ENCODE assay signal across 23 mouse cellular contexts in the genomic region with DNA sequence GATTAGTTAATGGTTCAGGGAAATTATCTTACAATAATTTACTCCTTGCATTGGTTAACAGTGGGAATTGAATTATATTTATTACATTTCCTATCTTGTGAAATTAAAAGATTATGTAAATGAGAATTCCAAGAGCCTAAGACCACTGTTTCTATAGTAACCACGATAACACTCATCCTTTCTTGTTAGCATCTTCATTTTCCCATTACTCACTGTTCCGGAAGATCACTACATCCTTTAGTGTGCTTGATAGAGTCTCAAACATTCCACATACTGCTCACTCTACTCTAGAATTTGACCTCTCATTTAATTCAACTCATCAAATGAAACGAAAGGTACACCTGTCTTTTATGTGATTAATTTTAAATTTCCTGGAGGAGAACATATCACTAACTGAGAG.
DNase-seq lines count a peak whose midpoint lies in the region; ATAC-seq and TF ChIP-seq lines count a peak whose summit lies in the region.
"Had no signal": no experiment of that assay in that cellular context is flagged by ENCODE, and none has a peak within 500 bp of the region (broad histone marks: within the 10 kb centered on the region; RNA-seq: fewer than 3 reads in every experiment).

No protein-coding gene starts in this region.

- ATAC-seq in forebrain, postnatal 0 days, result peak; percentile 71; the same call in 1 of the 2 replicates
- no peak for ATAC-seq in forebrain, embryonic 16.5 days
- ATAC-seq in midbrain, embryonic 15.5 days (replicated peaks), result peak; percentile 75; the same call in 1 of the 2 replicates
- ATAC-seq in midbrain, embryonic 11.5 days (ENCODE audit: low FRiP score), result no peak
- ATAC-seq: activated CD4-positive, CD25-positive, alpha-beta regulatory T cell, adult 4 months; forebrain, embryonic 14.5 days had no signal

- no peak overlapping the region for H3K4me3 ChIP-seq in forebrain, postnatal 0 days (ENCODE audit: low read depth, low read length)
- H3K4me3 ChIP-seq in forebrain, embryonic 16.5 days (replicated peaks; ENCODE audit: low read length), result no peak overlapping the region
- H3K4me3 ChIP-seq in layer of hippocampus, adult 2 months, result no peak overlapping the region
- no peak overlapping the region for H3K4me3 ChIP-seq in midbrain, embryonic 15.5 days
- H3K4me3 ChIP-seq in midbrain, embryonic 11.5 days (ENCODE audit: low read depth, low read length), result no peak overlapping the region
- H3K4me3 ChIP-seq: embryonic facial prominence, embryonic 12.5 days; embryonic facial prominence, embryonic 15.5 days; heart, adult 2 months; heart, embryonic 10.5 days; heart, embryonic 13.5 days; hindbrain, embryonic 15.5 days had no signal

- H3K9me3 ChIP-seq in forebrain, postnatal 0 days (ENCODE audit: low read length), result no peaks in the 10 kb centered on the region
- H3K9me3 ChIP-seq in forebrain, embryonic 16.5 days (ENCODE audit: control insufficient read depth, low read length), result no peaks in the 10 kb centered on the region
- no peaks in the 10 kb centered on the region for H3K9me3 ChIP-seq in midbrain, embryonic 15.5 days
- H3K9me3 ChIP-seq in midbrain, embryonic 11.5 days (ENCODE audit: control insufficient read depth, low read length), result no peaks in the 10 kb centered on the region
- H3K9me3 ChIP-seq: embryonic facial prominence, embryonic 12.5 days; embryonic facial prominence, embryonic 15.5 days; heart, embryonic 10.5 days; heart, embryonic 13.5 days; hindbrain, embryonic 15.5 days had no signal

- H3K27ac ChIP-seq in forebrain, postnatal 0 days (ENCODE audit: low read depth, low read length), result no peak overlapping the region
- no peak overlapping the region for H3K27ac ChIP-seq in forebrain, embryonic 16.5 days (ENCODE audit: low read length)
- 0 out of 2 replicates have a peak overlapping the region, but pooled peaks have one; percentile 32 for H3K27ac ChIP-seq in layer of hippocampus, adult 2 months
- peak overlapping the region; percentile 34; the same call in 1 of the 2 replicates for H3K27ac ChIP-seq in midbrain, embryonic 15.5 days
- H3K27ac ChIP-seq in midbrain, embryonic 11.5 days (ENCODE audit: low read depth, low read length), result no peak overlapping the region
- H3K27ac ChIP-seq: embryonic facial prominence, embryonic 12.5 days; embryonic facial prominence, embryonic 15.5 days; heart, adult 2 months; heart, embryonic 10.5 days; heart, embryonic 13.5 days; hindbrain, embryonic 15.5 days had no signal

- 60% methylated on average over 3 of the region's 3 CpGs for WGBS in forebrain, postnatal 0 days
- 74% methylated on average over 3 of the region's 3 CpGs for WGBS in forebrain, embryonic 16.5 days
- WGBS in midbrain, embryonic 15.5 days, result 30% methylated on average over 3 of the region's 3 CpGs
- WGBS in midbrain, embryonic 11.5 days, result 38% methylated on average over 3 of the region's 3 CpGs

- H3K36me3 ChIP-seq in forebrain, postnatal 0 days (ENCODE audit: insufficient read depth), result no peaks in the 10 kb centered on the region
- no peaks in the 10 kb centered on the region for H3K36me3 ChIP-seq in forebrain, embryonic 16.5 days (ENCODE audit: control insufficient read depth, insufficient read depth)
- H3K36me3 ChIP-seq in midbrain, embryonic 15.5 days (replicated peaks), result no peaks in the 10 kb centered on the region
- no peaks in the 10 kb centered on the region for H3K36me3 ChIP-seq in midbrain, embryonic 11.5 days (ENCODE audit: control insufficient read depth, insufficient read depth, low read length)
- H3K36me3 ChIP-seq: embryonic facial prominence, embryonic 12.5 days; embryonic facial prominence, embryonic 15.5 days; heart, embryonic 10.5 days; heart, embryonic 13.5 days; hindbrain, embryonic 15.5 days had no signal

- intact Hi-C loops in heart, postnatal 10 days (cut with DNase I), result no loop called here

- no peaks in the 10 kb centered on the region for H3K4me1 ChIP-seq in forebrain, postnatal 0 days (ENCODE audit: insufficient read depth)
- H3K4me1 ChIP-seq in forebrain, embryonic 16.5 days (replicated peaks; ENCODE audit: control insufficient read depth, insufficient read depth, low read length), result no peaks in the 10 kb centered on the region
- no peaks in the 10 kb centered on the region for H3K4me1 ChIP-seq in midbrain, embryonic 15.5 days
- H3K4me1 ChIP-seq in midbrain, embryonic 11.5 days (ENCODE audit: control insufficient read depth, insufficient read depth, low read length), result 0 out of 2 replicates have a peak, but pooled peaks cover 2% of the 10 kb centered on the region
- H3K4me1 ChIP-seq: embryonic facial prominence, embryonic 12.5 days; embryonic facial prominence, embryonic 15.5 days; heart, embryonic 10.5 days; heart, embryonic 13.5 days; hindbrain, embryonic 15.5 days had no signal

- no peaks in the 10 kb centered on the region for H3K27me3 ChIP-seq in forebrain, postnatal 0 days (ENCODE audit: insufficient read depth, low read length)
- no peaks in the 10 kb centered on the region for H3K27me3 ChIP-seq in forebrain, embryonic 16.5 days (replicated peaks; ENCODE audit: control insufficient read depth, insufficient read depth, low read length)
- H3K27me3 ChIP-seq in midbrain, embryonic 15.5 days (replicated peaks), result no peaks in the 10 kb centered on the region
- no peaks in the 10 kb centered on the region for H3K27me3 ChIP-seq in midbrain, embryonic 11.5 days (ENCODE audit: control insufficient read depth, insufficient read depth, low read length)
- H3K27me3 ChIP-seq: embryonic facial prominence, embryonic 12.5 days; embryonic facial prominence, embryonic 15.5 days; heart, embryonic 13.5 days; hindbrain, embryonic 15.5 days had no signal

- no peak overlapping the region for H3K9ac ChIP-seq in forebrain, postnatal 0 days
- no peak overlapping the region for H3K9ac ChIP-seq in forebrain, embryonic 16.5 days (replicated peaks; ENCODE audit: low read depth, low read length)
- H3K9ac ChIP-seq in midbrain, embryonic 15.5 days, result no peak overlapping the region
- no peak overlapping the region for H3K9ac ChIP-seq in midbrain, embryonic 11.5 days (ENCODE audit: low read length)
- H3K9ac ChIP-seq: embryonic facial prominence, embryonic 12.5 days; embryonic facial prominence, embryonic 15.5 days; heart, embryonic 13.5 days; hindbrain, embryonic 15.5 days had no signal

- no peak for DNase-seq in forebrain, postnatal 0 days
- no peak for DNase-seq in layer of hippocampus, adult 2 months (ENCODE audit: low spot score in 2 of 2)
- DNase-seq in layer of hippocampus, adult 9-11 months, result no peak
- DNase-seq in midbrain, embryonic 11.5 days (ENCODE audit: low spot score, missing footprints), result no peak
- no peak for DNase-seq in heart, postnatal 10 days
- no peak for DNase-seq in embryo, embryonic 10 days (ENCODE audit: low spot score)
- DNase-seq: adrenal gland, adult 8-10 months; adrenal gland, postnatal 25 days; cerebellum, adult 18-20 months; cerebellum, adult 9-10 months; cerebellum, postnatal 14 days; gastrocnemius, postnatal 10 days; gastrocnemius, postnatal 36 days; heart, adult 2 months had no signal

- no peak for TF ChIP-seq CTCF in forebrain, postnatal 0 days (IDR thresholded peaks at IDR 0.05; ENCODE audit: low read depth)
- no peak for TF ChIP-seq CTCF in layer of hippocampus, adult 2 months (conservative IDR thresholded peaks at IDR 0.05)

- no peak overlapping the region for H3K4me2 ChIP-seq in forebrain, postnatal 0 days (ENCODE audit: low read depth)
- no peak overlapping the region for H3K4me2 ChIP-seq in forebrain, embryonic 16.5 days (ENCODE audit: low read length)
- no peak overlapping the region for H3K4me2 ChIP-seq in midbrain, embryonic 15.5 days
- H3K4me2 ChIP-seq in midbrain, embryonic 11.5 days, result no peak overlapping the region
- H3K4me2 ChIP-seq: embryonic facial prominence, embryonic 12.5 days; embryonic facial prominence, embryonic 15.5 days; heart, embryonic 13.5 days; hindbrain, embryonic 15.5 days had no signal

Comparison
In these comparisons a context has a peak if more than half of its experiments do, and no peak if none do; other contexts are left out.
1. ATAC-seq: peak in forebrain, postnatal 0 days (single experiment) and midbrain, embryonic 15.5 days (single experiment); none in forebrain, embryonic 16.5 days (single experiment) and midbrain, embryonic 11.5 days (single experiment).
2. H3K27ac ChIP-seq: peak in layer of hippocampus, adult 2 months (single experiment) and midbrain, embryonic 15.5 days (single experiment); none in forebrain, postnatal 0 days (single experiment), forebrain, embryonic 16.5 days (single experiment) and midbrain, embryonic 11.5 days (single experiment).